Mouse (Mus musculus): ENCODE data around the gene Rpl21. TPM values are rescaled to one million over a fixed set of nuclear protein-coding genes. Genes with fewer than 3 reads are reported as not detected.
A peak's percentile ranks its signal among the peaks of the same experiment; 100 is the strongest.
"Not testable (repeated sequence)": the region's sequence is repeated elsewhere in the genome, so short reads cannot be mapped to it uniquely, and the experiment has no call there.

Rpl21 gene
- polyA plus RNA-seq, 1 experiment from 2014 or later = 546 TPM

- DNase-seq (ENCODE audit: low spot score) = no peak
- no peak overlapping the region for H3K4me3 ChIP-seq
- no peaks in the 10 kb centered on the region for H3K36me3 ChIP-seq (replicated peaks)
- no peaks in the 10 kb centered on the region for H3K27me3 ChIP-seq (replicated peaks; ENCODE audit: low read depth, poor library complexity, severe bottlenecking)
- peaks cover 6% of the 10 kb centered on the region; the same call in 1 of the 2 replicates for H3K4me1 ChIP-seq
- 94% methylated on average over 9 of the region's 9 CpGs for WGBS
- no peaks in the 10 kb centered on the region for H3K9me3 ChIP-seq
- no peak overlapping the region for H3K27ac ChIP-seq (replicated peaks)
These were observed 26.1 kb downstream of the Rpl21 start for GRCm38 (mm10) chr5:146858772-146859171.

- H3K27ac ChIP-seq (replicated peaks) = no peak overlapping the region
- no peaks in the 10 kb centered on the region for H3K36me3 ChIP-seq (replicated peaks)
- WGBS = 79% methylated on average over 8 of the region's 8 CpGs
- no peaks in the 10 kb centered on the region for H3K27me3 ChIP-seq (replicated peaks; ENCODE audit: low read depth, poor library complexity, severe bottlenecking)
- H3K4me1 ChIP-seq = peaks cover 6% of the 10 kb centered on the region; the same call in 1 of the 2 replicates
- no peak for DNase-seq (ENCODE audit: low spot score)
- H3K9me3 ChIP-seq = no peaks in the 10 kb centered on the region
- H3K4me3 ChIP-seq = no peak overlapping the region
These were observed 26.6 kb downstream of the Rpl21 start for GRCm38 (mm10) chr5:146859246-146859645.

- DNase-seq (ENCODE audit: low spot score) = no peak
- Histone ChIP-seq H3K36me3 (replicated peaks) (no peaks in the 10 kb centered on the region), H3K27ac (replicated peaks) (no peak overlapping the region), H3K4me1 (peaks cover 6% of the 10 kb centered on the region; the same call in 1 of the 2 replicates), H3K4me3 (no peak overlapping the region), H3K9me3 (no peaks in the 10 kb centered on the region), H3K27me3 (replicated peaks; ENCODE audit: low read depth, poor library complexity, severe bottlenecking) (no peaks in the 10 kb centered on the region)
- 84% methylated on average over 18 of the region's 18 CpGs for WGBS
These were observed 27.7 kb downstream of the Rpl21 start for GRCm38 (mm10) chr5:146860222-146860998.

GRCm38 (mm10) chr5:146861588-146861987, 28.9 kb downstream of the Rpl21 start:
- no peaks in the 10 kb centered on the region for H3K27me3 ChIP-seq (replicated peaks; ENCODE audit: low read depth, poor library complexity, severe bottlenecking)
- 57% methylated on average over 7 of the region's 7 CpGs for WGBS

GRCm38 (mm10) chr5:146865511-146865910, 32.8 kb downstream of the Rpl21 start:
- H3K4me3 ChIP-seq = no peak overlapping the region
- WGBS = 73% methylated on average over 4 of the region's 4 CpGs
- no peaks in the 10 kb centered on the region for H3K9me3 ChIP-seq
- no peaks in the 10 kb centered on the region for H3K36me3 ChIP-seq (replicated peaks)
- H3K27me3 ChIP-seq (replicated peaks; ENCODE audit: low read depth, poor library complexity, severe bottlenecking) = no peaks in the 10 kb centered on the region
- H3K27ac ChIP-seq (replicated peaks) = no peak overlapping the region
- no peak for DNase-seq (ENCODE audit: low spot score)
- peaks cover 20% of the 10 kb centered on the region for H3K4me1 ChIP-seq

More at GRCm38 (mm10) chr5:146861588-146861987, 28.9 kb downstream of the Rpl21 start:
- H3K27ac ChIP-seq (replicated peaks) = no peak overlapping the region
- H3K9me3 ChIP-seq = no peaks in the 10 kb centered on the region
- no peaks in the 10 kb centered on the region for H3K36me3 ChIP-seq (replicated peaks)
- H3K4me3 ChIP-seq = no peak overlapping the region
- peaks cover 6% of the 10 kb centered on the region; the same call in 1 of the 2 replicates for H3K4me1 ChIP-seq
- no peak for DNase-seq (ENCODE audit: low spot score)

- 88% methylated on average over 2 of the region's 2 CpGs for WGBS
- Histone ChIP-seq H3K4me1 (peaks cover 20% of the 10 kb centered on the region), H3K4me3 (no peak overlapping the region), H3K9me3 (no peaks in the 10 kb centered on the region), H3K36me3 (replicated peaks) (no peaks in the 10 kb centered on the region), H3K27me3 (replicated peaks; ENCODE audit: low read depth, poor library complexity, severe bottlenecking) (no peaks in the 10 kb centered on the region), H3K27ac (replicated peaks) (no peak overlapping the region)
- no peak for DNase-seq (ENCODE audit: low spot score)
These were observed 33.6 kb downstream of the Rpl21 start for GRCm38 (mm10) chr5:146866277-146866676.

- Histone ChIP-seq H3K36me3 (replicated peaks) (no peaks in the 10 kb centered on the region), H3K9me3 (no peaks in the 10 kb centered on the region), H3K27me3 (replicated peaks; ENCODE audit: low read depth, poor library complexity, severe bottlenecking) (no peaks in the 10 kb centered on the region), H3K4me1 (peaks cover 14% of the 10 kb centered on the region), H3K4me3 (peak overlapping the region; percentile 46), H3K27ac (replicated peaks) (peak overlapping the region; percentile 5)
- WGBS = 6% methylated on average over 19 of the region's 19 CpGs
- DNase-seq (ENCODE audit: low spot score) = peak; percentile 29
These were observed 34.7 kb downstream of the Rpl21 start for GRCm38 (mm10) chr5:146867246-146867945.

- 11% methylated on average over 4 of the region's 4 CpGs for WGBS
- H3K27ac ChIP-seq (replicated peaks) = peak overlapping the region; percentile 5
- no peak for DNase-seq (ENCODE audit: low spot score)
These were observed 35.2 kb downstream of the Rpl21 start for GRCm38 (mm10) chr5:146867946-146868314.

GRCm38 (mm10) chr5:146872981-146873631, 40.4 kb downstream of the Rpl21 start:
- DNase-seq (ENCODE audit: low spot score) = no peak
- no peaks in the 10 kb centered on the region for H3K27me3 ChIP-seq (replicated peaks; ENCODE audit: low read depth, poor library complexity, severe bottlenecking)
- WGBS = 91% methylated on average over 5 of the region's 5 CpGs
- H3K4me3 ChIP-seq = no peak overlapping the region
- 0 out of 2 replicates have a peak, but pooled peaks cover 6% of the 10 kb centered on the region for H3K9me3 ChIP-seq
- H3K4me1 ChIP-seq = peaks cover 3% of the 10 kb centered on the region
- H3K27ac ChIP-seq (replicated peaks) = no peak overlapping the region
- no peaks in the 10 kb centered on the region for H3K36me3 ChIP-seq (replicated peaks)

More at GRCm38 (mm10) chr5:146867946-146868314, 35.2 kb downstream of the Rpl21 start:
- peaks cover 14% of the 10 kb centered on the region for H3K4me1 ChIP-seq
- H3K36me3 ChIP-seq (replicated peaks) = no peaks in the 10 kb centered on the region
- no peaks in the 10 kb centered on the region for H3K27me3 ChIP-seq (replicated peaks; ENCODE audit: low read depth, poor library complexity, severe bottlenecking)
- H3K4me3 ChIP-seq = peak overlapping the region; percentile 46
- H3K9me3 ChIP-seq = no peaks in the 10 kb centered on the region

GRCm38 (mm10) chr5:146876024-146876423, 43.3 kb downstream of the Rpl21 start:
- no peaks in the 10 kb centered on the region for H3K4me1 ChIP-seq
- no peak overlapping the region for H3K27ac ChIP-seq (replicated peaks)
- H3K9me3 ChIP-seq = 0 out of 2 replicates have a peak, but pooled peaks cover 6% of the 10 kb centered on the region
- no peaks in the 10 kb centered on the region for H3K27me3 ChIP-seq (replicated peaks; ENCODE audit: low read depth, poor library complexity, severe bottlenecking)
- DNase-seq (ENCODE audit: low spot score) = no peak
- 82% methylated on average over 2 of the region's 2 CpGs for WGBS
- H3K4me3 ChIP-seq = no peak overlapping the region
- no peaks in the 10 kb centered on the region for H3K36me3 ChIP-seq (replicated peaks)

- not testable (repeated sequence) for H3K36me3 ChIP-seq (replicated peaks); H3K4me3 ChIP-seq; H3K27me3 ChIP-seq (replicated peaks; ENCODE audit: low read depth, poor library complexity, severe bottlenecking); H3K27ac ChIP-seq (replicated peaks); DNase-seq (ENCODE audit: low spot score); H3K4me1 ChIP-seq; H3K9me3 ChIP-seq
- 76% methylated on average over 6 of the region's 6 CpGs for WGBS
These were observed 45.2 kb downstream of the Rpl21 start for GRCm38 (mm10) chr5:146877882-146878281.

GRCm38 (mm10) chr5:146882261-146882660, 49.6 kb downstream of the Rpl21 start:
- no peak for DNase-seq (ENCODE audit: low spot score)
- WGBS = 91% methylated on average over 6 of the region's 6 CpGs
- Histone ChIP-seq H3K36me3 (replicated peaks) (no peaks in the 10 kb centered on the region), H3K4me3 (no peak overlapping the region), H3K4me1 (no peaks in the 10 kb centered on the region), H3K9me3 (no peaks in the 10 kb centered on the region), H3K27ac (replicated peaks) (no peak overlapping the region), H3K27me3 (replicated peaks; ENCODE audit: low read depth, poor library complexity, severe bottlenecking) (no peaks in the 10 kb centered on the region)

Measured in embryonic facial prominence, embryonic 10.5 days (tissue).